Mouse (Mus musculus) kidney, postnatal 14 days (tissue): ENCODE measurements at regions not wholly inside any gene's neighbourhood (a gene's known extent, or its start where the extent isn't known, plus 50 kb on each side); places are given as distances from the start of the nearest gene placed in this dataset.

ENCODE experiments used
- DNase-seq: peaks from one replicate; pipeline ENCODE4 v3.0.0; 2022; ENCODE audit warnings: mixed read lengths

GRCm38 (mm10) chr3:148658368-148658767 lies 332.0 kb downstream of the Adgrl2 start:
- no peak for DNase-seq

- no peak for DNase-seq
Measured at GRCm38 (mm10) chr3:148656187-148656586, 334.2 kb downstream of the Adgrl2 start.

DNA sequence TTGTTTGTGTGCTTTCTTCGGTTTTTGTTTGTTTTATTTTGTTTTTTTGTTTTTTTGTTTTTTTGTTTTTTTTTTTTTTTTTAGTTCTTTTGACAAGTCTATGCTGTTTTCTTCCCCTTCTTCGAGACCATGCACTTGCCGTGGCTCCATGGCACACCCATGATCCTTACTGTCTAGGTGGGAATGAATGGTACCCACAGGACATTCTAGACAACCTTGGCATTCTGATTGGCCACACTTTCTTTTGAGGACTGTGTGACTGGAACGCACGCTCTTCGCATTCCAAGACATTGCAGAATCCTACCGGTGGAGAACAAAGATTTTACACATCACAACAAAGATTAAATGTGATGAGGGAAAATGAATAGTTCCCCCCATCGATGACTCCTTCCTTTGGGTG lies 340.1 kb downstream of the Adgrl2 start:
- DNase-seq: no peak

DNA sequence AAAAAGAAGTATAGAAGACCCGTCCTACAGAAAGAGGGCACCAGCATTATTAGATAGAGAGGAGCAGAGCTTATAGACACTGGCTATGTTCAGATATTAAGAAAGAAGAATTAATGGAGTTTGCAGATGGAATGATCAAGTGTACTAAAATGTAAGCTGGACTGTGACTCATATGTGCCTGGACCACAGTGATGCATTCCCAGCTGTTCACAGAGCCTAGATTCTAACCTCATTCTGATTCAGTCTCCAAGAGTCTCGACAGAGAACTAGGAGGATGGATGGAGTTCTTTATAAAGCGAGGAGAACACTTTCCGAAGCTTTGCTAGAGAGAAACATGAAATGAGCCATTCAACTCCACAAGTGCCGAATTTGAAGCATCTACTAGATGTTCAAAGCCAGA lies 345.4 kb downstream of the Adgrl2 start:
- no peak for DNase-seq

- no peak for DNase-seq
Measured at GRCm38 (mm10) chr3:148641581-148641980, 348.8 kb downstream of the Adgrl2 start.

DNA sequence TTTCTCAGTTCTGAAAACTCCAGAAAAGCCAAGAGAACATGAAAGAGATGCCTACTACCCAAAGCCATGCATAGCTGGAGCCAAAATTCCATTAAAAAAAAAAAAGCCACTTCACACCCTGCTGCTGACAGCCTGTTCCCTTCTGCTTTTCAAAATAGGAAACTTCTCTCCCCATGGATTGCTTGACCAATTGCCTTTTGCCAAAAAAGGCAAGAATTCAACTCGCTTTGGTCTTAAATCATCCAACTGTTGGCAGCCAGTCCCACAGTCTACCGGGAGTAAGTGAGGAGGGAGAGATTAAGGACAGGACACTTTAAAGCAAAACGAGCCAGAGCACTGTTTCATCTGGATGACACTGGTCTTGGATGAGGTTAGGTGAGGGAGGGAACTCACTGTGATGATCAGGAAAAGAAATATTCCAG lies 349.7 kb downstream of the Adgrl2 start:
- peak; percentile 50 for DNase-seq

GRCm38 (mm10) chr3:148635101-148635500 lies 355.3 kb downstream of the Adgrl2 start:
- no peak for DNase-seq

DNA sequence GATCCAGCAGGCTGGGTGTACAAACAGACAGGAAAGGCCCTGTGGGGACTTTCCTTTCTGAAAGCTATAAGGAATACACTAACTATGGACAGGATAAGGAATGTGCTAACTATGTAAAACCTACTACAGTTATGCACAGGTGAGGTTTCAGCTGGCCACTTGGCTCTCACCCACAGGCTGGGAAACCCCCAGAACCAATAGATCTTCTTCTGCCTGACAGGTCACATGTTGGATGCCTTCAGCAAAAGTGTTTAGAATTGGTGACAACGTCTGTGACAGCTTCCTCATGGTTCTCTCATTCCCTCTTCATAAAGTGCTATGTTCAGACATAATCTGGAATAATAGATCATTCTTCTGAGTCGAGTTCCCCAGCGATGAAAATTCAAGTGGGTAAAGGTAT lies 356.0 kb downstream of the Adgrl2 start:
- no peak for DNase-seq

DNA sequence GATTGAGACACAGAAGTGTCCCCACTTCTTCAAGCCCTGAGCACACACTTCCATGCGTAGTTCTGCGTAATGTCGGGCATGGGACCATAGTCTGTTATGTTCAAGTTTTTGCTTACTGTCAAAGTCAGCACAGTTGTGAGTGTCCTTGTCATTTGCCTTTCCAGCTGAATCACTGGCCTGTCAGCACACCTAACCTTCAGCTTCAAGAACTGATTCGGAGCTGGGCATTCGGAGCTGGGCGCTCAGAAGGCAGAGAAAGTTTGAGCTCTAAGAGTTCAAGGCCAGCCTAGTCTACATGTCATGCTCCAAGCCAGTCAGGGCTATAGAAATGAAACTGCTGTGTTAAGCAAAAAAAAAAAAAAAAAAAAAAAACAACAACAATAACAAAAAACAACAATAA lies 357.1 kb downstream of the Adgrl2 start:
- DNase-seq: no peak

- no peak for DNase-seq
Measured at GRCm38 (mm10) chr3:148632449-148632848, 357.9 kb downstream of the Adgrl2 start.

- no peak for DNase-seq
Measured at GRCm38 (mm10) chr3:148631415-148632192, 358.8 kb downstream of the Adgrl2 start.

GRCm38 (mm10) chr3:148630865-148631264 lies 359.5 kb downstream of the Adgrl2 start:
- DNase-seq: no peak

- DNase-seq: no peak
Measured at GRCm38 (mm10) chr3:148614971-148615671, 375.2 kb downstream of the Adgrl2 start.

DNA sequence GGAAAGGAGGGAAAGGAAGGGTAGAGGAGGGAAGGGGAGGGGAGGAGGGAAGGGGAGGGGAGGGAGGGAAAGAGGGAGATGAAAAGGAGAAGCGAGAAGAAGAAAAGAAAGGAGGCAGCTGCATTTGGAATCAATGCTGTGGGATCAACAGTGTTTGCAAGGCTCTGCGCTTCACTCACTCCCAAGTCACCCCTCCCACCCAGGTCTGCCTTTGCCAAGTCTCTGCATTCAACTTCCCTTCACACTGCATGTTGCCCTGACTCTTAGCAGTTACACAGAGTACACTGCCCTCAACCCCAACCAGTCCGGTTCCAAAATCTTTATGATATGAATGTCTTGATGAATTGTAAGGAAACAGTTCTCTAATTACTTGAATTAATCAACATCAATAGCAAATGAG lies 376.9 kb downstream of the Adgrl2 start:
- no peak for DNase-seq

GRCm38 (mm10) chr3:148603276-148603675 lies 387.1 kb downstream of the Adgrl2 start:
- DNase-seq: no peak

DNA sequence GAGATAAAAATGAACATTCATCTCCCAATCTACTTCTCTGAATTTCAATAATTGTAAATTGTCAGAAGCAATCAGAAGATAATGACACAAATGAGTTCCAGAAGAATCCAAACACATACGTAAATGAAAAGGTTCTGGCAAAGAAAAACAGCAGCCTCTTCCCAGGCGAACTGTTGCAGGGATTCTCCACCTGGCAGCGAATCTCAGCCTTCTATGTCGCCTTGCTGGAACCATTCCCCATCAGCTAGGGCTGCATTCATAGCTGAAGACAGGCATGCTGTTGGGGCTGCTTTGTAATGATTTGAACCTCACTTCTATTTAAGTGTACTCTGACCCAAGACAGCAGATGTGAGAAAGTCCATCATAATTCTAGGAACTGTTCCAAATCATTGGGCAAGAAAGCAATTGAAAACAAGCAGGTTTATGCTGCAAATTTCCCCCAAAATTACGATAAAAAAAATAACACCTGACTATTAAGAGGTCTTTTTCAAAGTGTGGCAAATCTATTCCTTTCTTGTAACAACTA lies 387.6 kb downstream of the Adgrl2 start:
- DNase-seq: no peak

DNA sequence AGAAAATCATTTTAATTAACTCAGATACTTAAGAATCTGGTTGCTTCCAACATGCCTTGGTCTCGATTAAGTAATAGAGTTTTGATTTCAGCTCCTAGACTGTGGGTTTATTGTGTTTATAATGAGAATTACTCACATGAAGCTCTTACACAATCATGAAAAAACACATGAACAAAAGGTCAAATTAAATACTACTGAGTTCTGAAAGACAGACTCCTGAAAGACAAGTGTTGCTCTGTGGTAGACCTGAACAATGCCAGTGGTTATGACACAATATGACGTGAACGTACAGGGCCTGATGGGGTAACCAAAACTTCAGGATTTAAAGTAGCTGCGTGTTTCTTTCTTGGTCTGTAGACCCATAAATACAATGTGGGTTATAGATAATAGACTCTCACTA lies 394.8 kb downstream of the Adgrl2 start:
- no peak for DNase-seq

- no peak for DNase-seq
Measured at GRCm38 (mm10) chr3:148589556-148589955, 400.8 kb downstream of the Adgrl2 start.

- DNase-seq: no peak
Measured at GRCm38 (mm10) chr3:148575735-148576134, 414.6 kb downstream of the Adgrl2 start.

DNA sequence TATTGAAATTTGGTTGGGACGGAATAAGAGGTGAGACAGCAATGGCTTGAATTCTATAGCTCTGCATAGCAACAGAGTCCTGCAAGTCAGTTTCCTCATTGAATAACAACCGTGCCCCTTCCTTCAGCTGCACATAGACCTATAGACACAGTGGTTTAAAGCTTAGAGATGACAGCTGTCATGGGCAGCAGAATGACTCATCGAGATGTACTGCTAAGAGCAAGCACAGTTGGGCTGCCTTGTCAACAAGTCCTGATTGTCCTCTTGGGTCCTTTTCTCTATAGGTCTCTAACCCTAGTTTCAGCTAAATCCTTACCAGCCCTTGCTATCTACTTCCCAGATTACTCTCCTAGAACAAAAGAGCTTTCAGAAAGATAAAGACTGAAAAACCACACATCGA lies 417.9 kb downstream of the Adgrl2 start:
- no peak for DNase-seq

DNA sequence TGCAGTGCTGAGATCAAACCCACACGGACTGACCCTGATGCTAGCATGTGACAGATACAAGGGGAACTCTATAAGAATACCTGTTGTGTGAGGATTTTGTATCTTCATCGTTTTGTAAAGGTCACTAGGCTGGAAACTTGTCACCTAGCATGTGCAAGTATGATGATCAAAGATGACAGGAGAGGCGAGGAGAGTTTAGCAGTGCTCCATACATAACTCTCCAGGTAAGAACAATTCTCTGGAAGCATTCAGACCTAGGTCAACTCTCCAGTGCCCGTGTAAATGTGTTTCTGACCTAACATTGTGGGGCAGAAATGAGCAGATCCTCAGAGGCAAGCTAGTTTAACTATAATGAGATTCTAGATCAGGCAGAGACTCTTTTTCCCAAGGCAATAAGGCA lies 425.6 kb downstream of the Adgrl2 start:
- no peak for DNase-seq

DNA sequence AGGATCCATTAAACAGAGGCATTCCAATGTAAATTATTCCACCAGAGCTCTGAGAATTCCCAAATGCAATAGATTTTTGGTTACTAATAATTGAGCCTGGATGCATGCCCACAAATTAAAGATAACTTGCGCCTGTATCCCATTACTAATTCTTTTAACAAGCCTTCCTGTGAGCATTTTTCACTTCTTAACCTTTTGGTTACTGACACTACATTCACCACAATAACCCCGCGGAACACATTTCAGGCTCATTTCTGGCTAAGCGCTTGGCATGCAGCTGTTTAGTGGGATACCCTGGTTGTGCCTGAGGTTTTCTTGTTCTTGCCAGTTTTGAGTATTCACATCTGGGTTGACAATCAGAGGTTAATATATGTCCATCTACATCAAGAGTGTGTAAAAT lies 429.1 kb downstream of the Adgrl2 start:
- no peak for DNase-seq

GRCm38 (mm10) chr3:148559752-148560460 lies 430.4 kb downstream of the Adgrl2 start:
- no peak for DNase-seq
